Mouse (Mus musculus) adrenal gland, adult 18-20 months (tissue): ENCODE results near the gene 1810010H24Rik. TPM values are rescaled to one million over a fixed set of nuclear protein-coding genes. Genes with fewer than 3 reads are reported as not detected.
"Not testable (repeated sequence)": the region's sequence is repeated elsewhere in the genome, so short reads cannot be mapped to it uniquely, and the experiment has no call there.

Source experiments
- DNase-seq, 2 experiments: peaks; one replicate each; pipeline ENCODE4 v3.0.0; 2021 to 2022; ENCODE audit warnings: low spot score in 2 of 2
- long read RNA-seq, 2 experiments: library from polyadenylated mRNA; stranded (forward); transcript quantifications; one replicate each; pipeline ENCODE4 v2.0.0; 2021
- total RNA-seq, 2 experiments: library from RNA; stranded (reverse); gene quantifications; 1 replicate in 1 of 2; 2 replicates in 1 of 2; pipeline ENCODE4 v1.2.3; 2021

Gene 1810010H24Rik
- 1 to 10 TPM; 1.2 to 3.2 TPM for total RNA-seq
- long read RNA-seq, experiment 1, partial matches to known transcripts, result 2 of 2 reads
- long read RNA-seq, experiment 1, other reads (novel, unspliced or antisense), result 0 of 2 reads
- long read RNA-seq, experiment 2, partial matches to known transcripts, result 3 of 4 reads
- long read RNA-seq, experiment 2, other reads (novel, unspliced or antisense), result 1 of 4 reads

- DNase-seq, result peak in 1 of 2 experiments; percentile 34
Measured at GRCm38 (mm10) chr11:107025411-107026321, at the start of gene 1810010H24Rik. Gene 1810010H24Rik (plus strand): TSS chr11:107025681.

GRCm38 (mm10) chr11:106976194-106976593 is 49.3 kb upstream of the 1810010H24Rik start:
- peak; percentile 28 to 50 for DNase-seq

DNA sequence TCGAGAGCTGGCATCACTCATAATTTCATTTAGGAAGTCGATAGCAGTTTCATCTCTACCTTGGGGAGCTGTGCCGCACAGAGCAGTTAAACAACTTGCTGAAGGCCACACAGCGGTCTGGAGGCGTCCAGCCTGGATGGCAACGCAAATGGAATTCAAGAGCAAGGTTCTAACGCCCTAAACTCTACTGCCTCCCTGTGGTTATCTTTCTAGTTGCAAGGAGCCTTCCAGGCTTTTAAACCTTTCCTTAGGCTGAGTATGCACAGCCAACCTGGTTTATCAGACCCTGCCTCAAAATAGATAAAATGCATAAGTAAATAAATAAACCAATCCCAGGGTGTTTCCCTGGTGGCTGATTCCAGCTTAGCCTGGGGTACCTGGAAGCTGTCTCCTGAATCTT is 45.0 kb upstream of the 1810010H24Rik start:
- peak; percentile 32 to 44 for DNase-seq

DNA sequence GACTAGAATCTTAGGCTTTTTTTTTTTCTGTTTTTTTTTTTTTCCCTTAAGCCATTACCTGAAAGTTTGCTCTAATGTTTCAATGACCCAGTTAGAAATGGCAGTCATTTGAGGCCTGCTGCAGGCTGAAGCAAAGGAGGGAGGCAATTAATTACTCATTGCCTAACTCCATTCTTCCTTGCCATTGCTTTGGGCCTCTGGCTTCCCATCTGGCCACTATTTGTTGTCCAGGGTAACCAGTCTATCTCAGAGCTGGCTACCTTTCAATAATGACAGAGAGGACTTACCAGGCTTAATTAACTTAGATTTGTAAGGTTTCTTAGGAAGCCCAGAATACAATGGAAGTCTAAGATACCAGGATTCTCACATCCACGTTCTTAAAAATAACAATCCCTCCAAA is 43.7 kb upstream of the 1810010H24Rik start:
- no peak for DNase-seq

DNA sequence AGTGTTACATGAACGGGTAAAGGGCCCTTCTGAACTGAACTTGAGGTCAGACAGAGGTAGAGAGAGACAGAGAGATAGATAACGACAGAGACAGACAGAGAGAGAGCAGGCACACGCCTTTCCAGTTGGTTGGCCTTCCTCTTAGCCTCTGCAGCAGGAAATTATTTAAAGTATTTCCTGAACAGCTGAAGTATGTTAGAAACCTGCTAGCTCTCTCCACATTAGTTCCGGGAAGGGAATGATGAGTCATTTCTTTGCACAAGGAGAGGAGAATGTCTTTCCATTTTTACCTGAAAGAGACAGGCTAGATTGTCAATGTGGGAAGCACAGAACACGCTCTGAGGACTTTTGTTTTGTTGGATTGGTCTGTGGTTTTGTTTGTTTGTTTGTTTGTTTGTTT is 43.1 kb upstream of the 1810010H24Rik start:
- no peak for DNase-seq

GRCm38 (mm10) chr11:106985979-106986604 is 39.4 kb upstream of the 1810010H24Rik start:
- not testable (repeated sequence) for DNase-seq

DNA sequence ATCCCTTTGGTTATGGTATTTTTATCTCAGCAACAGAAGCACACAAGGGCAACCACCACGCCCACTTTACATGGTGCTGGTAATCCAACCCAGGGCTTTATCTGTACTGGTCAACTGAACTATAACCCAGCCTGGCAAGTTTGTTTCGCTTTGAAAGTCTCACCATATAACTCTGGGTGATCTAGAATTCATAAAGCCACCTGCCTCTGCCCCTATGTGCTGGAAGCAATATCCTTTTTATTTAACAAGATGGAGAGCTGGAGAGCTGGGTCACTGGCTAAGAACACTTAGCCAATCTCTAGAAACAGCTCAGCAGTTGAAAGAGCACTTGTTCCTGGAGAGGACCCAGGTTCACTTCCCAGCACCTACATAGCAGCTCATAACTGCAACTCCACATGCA is 38.1 kb upstream of the 1810010H24Rik start:
- DNase-seq, result no peak

DNA sequence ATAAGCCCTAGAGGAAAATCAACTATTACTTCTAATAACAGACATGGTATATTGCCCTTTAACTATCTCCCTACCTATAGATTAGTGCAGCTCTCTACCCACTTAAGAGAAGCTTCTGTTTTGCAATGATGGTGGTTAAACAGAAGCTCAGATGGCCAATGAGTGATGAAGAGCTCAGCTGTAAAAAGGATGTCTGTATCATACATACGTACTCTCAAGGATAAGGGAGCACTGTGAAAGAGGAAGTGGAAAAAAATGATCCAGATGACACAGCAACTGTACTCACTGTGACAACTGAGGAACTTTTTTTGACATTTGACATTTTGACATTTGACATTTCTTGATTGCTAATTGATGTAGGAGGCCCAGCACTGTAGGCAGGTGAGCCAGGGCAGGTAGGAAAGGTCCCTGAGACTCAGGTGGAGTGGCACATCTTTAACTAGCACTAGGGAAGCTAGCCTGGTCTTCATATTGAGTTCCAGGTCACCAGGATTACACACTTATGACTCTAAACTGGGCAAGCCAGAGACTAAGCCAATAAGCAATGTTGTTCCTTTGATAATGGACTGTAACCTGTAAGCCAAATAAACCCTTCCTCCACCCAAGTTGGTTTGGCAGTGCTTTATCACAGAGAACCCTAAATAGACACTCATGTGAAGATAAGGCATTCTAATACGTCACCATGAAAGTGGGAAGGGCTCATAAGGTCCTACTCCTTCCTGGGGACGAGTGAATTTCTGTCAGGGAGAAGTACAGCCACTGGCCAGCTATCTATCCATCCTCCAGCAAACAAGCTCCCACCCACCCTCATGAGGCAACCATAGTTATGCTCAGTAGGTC is 31.0 kb upstream of the 1810010H24Rik start:
- no peak for DNase-seq

DNA sequence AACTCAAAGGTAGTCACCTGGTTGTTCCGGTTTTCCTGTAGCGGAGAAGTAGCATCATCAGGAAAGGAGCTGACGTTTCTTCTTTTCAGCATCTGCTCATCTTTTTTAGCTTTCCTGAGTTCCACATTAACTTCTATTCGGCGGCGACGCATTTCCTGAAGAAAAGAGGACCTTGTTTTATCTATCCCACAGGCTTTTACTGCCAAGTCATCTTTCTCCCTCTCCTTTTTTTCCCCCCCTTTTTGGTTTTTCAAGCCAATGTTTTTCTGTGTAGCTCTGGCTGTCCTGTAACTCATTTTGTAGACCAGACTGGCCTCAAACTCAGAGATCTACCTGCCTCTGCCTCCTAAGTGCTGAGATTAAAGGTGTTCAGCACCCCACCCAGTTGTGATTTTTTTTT is 29.0 kb upstream of the 1810010H24Rik start:
- not testable (repeated sequence) for DNase-seq

DNA sequence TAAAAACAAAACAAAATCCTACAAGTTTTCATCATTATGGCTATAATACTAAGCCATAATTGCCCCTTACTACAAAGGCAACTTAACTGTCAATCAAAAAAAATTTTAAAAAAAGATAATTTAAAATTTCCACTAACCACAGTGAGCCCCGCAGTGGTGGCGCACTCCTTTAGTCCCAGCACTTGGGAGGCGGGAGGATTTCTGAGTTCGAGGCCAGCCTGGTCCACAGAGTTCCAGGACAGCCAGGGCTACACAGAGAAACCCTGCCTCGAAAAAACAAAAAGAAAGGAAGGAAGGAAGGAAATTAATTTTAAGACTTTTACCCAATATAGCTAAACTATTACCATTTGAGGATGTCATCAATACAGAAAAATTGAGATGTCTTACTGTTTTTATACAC is 27.5 kb upstream of the 1810010H24Rik start:
- no peak for DNase-seq

GRCm38 (mm10) chr11:106998651-106999150 is 26.8 kb upstream of the 1810010H24Rik start:
- DNase-seq, result no peak

DNA sequence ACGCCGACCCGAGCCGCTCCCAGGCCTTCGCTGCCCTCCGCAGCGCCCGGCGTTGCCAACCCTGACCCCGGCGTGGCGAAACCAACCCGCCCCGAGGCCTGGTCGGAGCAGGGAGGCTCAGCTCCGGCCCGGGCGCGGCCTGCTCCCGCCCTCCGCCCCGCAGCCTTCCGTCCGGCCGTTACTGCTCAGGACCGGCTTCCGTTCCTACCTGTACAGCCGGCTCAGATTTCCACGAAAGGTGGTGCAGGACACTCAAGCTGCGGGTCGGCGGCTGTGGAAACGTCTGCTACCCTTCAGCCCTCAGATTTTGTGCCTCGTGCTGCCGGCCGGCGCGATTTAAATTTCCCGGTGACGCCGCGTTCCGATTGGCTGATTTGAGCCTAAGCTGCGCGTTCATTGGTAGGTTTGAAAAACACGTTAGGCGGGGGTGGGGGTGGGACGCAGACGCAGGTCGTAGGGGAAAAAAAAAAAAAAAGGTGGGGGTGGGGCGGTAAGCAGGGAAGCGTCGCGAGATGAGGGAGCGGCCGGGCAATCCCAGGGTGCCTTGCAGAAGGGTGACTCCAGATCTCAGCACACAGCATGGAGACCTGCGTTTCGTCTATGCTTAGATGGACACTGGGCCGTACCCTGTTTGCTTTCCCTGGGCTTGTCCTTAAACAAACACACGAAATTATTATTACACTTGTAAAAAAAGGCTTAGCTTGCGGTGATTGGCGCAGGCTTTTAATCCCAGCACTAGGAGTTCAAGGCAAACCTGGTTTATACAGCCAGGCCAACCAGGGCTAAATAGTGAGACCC is 26.1 kb upstream of the 1810010H24Rik start, which contains the start of gene Kpna2:
Gene Kpna2 (minus strand): TSS at position 391 of the 798 bp plus-strand sequence.
- DNase-seq, result peak; percentile 85 to 88

DNA sequence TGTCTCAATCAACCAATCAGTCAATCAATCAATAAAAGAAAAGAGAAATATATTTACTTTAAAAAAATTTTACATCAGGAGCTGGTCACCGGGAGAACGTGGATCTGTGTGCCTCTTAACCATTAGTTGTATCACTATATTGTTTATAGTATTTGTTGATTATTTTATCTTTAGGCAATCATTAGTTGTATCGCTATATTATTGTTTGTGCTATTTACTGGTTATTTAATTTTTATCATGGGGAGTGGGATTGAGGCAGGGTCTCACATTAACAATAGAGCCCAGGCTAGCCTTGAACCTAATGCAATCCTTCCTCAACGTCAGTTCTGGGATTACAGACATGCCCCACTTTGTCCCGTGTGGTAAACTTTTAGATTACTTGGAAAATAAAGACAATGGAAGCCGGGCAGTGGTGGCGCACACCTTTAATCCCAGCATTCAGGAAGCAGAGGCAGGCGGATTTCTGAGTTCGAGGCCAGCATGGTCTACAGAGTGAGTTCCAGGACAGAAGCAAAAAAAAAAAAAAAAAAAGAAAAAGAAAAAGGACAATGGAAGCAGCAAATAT is 25.4 kb upstream of the 1810010H24Rik start:
- no peak for DNase-seq

- no peak for DNase-seq
Measured at GRCm38 (mm10) chr11:107001760-107002675, 23.5 kb upstream of the 1810010H24Rik start.

DNA sequence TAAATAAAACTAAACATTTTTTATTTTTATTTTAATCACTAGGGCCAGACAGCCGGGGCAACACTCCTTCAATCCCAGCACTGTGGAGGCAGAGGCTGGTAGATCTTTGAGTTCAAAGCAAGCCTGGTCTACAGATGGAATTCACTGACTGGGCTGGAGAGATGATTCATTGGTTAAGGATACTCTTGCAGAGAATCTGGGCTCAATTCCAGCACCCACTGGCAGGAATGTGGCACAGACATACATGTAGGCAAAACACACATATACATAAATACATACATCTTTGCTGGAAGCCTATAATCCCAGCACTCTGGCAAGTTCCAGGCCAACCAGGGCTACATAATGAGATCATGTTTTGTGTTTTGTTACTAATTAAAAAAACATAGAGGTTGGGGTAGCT is 19.9 kb upstream of the 1810010H24Rik start:
- DNase-seq, result no peak

- DNase-seq, result no peak
Measured at GRCm38 (mm10) chr11:107010447-107010846, 15.0 kb upstream of the 1810010H24Rik start.

GRCm38 (mm10) chr11:107011171-107011570 is 14.3 kb upstream of the 1810010H24Rik start:
- no peak for DNase-seq

DNA sequence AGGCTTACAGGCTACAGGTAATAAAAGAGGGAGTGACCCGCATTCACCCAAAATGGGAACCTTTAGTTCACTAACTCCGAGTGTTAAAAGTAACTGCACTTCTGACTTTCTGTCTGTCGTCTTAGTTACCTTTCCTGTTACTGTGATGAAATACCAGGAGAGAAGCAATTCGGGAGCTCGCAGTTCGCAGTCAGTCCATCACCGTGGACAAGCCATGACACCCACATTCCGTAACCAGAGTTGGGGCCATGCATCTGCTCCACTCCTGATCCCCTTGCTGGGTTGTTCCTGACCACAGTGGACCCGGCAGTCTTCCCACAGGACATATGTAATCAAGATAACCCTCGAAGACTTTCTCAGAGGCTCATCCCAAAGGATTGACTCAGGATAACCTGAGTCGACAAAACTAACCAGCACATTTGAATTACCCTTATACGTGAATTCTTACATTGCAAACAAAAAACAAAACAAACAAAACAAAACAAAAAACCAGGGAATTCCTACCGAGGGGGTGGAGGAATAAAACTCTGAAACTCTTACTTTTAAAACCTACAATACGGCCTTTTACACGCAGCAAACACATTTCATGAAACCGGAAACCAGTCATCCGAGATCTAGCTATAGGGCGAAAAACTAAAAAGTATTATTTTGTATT is 13.7 kb upstream of the 1810010H24Rik start:
- DNase-seq, result no peak
